Mouse (Mus musculus): ENCODE data around the gene Gab1.

The Gab1 gene

GRCm38 (mm10) chr8:80873723-80874427 is 6.4 kb downstream of the Gab1 start:
- no peak for DNase-seq (ENCODE audit: low read depth in 1 of 2, low spot score in 2 of 2)

- no peak for DNase-seq (ENCODE audit: low read depth in 1 of 2, low spot score in 2 of 2)
Observed at GRCm38 (mm10) chr8:80872688-80873087, 7.6 kb downstream of the Gab1 start.

- no peak for DNase-seq (ENCODE audit: low read depth in 1 of 2, low spot score in 2 of 2)
Observed at GRCm38 (mm10) chr8:80871400-80871799, 8.9 kb downstream of the Gab1 start.

DNA sequence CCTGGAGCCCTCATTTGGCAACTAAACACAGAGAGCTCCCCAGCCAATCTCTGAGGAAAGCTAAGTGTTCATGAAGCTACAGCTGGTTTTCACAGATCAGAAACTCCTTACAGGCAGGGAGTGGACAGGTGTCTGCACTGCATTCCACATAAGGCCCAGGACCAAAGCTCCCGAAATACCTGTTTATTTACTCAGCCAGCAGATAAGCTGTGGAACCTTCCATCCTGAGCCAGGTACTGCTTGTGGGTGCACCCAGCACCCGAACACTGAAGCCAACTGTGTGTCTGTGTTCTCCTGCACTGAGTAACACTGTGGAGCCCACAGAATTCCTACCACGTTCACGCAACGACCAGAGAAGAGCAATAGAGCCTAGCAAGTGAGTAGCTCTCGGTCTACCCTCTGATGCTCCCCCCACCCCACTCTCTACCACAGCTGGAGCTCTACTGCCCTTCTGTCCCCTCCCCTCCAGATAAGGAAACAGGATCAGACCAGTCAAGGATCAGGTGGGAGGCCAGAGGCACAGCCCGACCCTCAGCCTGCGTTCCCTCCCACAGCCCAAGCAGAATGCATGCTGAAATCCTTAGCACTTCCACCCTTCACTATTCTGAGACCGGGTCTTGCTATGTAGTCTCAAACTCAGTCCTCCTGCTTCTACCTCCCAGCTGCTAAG is 9.6 kb downstream of the Gab1 start:
- DNase-seq (ENCODE audit: low read depth in 1 of 2, low spot score in 2 of 2): no peak

GRCm38 (mm10) chr8:80869881-80870328 is 10.4 kb downstream of the Gab1 start:
- DNase-seq (ENCODE audit: low read depth in 1 of 2, low spot score in 2 of 2): no peak

DNA sequence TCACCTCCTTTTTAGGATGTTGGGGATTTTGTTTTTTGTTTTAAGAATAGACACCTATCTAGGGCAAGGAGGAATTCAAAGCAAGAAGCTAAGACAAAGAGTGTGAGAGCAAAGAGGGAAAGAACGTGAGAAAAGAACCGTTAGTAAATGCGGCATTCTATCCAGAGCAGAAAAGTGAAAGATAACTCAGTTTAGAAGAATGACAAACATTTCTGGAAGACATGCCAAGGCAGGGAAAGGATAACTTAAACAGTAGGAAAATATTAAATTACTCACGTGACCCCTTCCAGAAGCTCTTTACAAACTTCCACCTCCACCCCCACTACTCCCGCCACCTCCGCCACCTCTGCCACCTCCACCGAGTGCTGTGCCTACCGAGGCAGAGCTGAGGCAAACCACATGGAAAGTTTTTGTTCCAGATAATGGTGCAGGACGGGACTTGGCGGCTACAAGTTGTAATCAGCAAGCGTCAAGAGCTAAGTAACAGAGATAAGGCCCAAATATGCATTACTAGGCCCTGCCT is 11.5 kb downstream of the Gab1 start:
- no peak for DNase-seq (ENCODE audit: low read depth in 1 of 2, low spot score in 2 of 2)

DNA sequence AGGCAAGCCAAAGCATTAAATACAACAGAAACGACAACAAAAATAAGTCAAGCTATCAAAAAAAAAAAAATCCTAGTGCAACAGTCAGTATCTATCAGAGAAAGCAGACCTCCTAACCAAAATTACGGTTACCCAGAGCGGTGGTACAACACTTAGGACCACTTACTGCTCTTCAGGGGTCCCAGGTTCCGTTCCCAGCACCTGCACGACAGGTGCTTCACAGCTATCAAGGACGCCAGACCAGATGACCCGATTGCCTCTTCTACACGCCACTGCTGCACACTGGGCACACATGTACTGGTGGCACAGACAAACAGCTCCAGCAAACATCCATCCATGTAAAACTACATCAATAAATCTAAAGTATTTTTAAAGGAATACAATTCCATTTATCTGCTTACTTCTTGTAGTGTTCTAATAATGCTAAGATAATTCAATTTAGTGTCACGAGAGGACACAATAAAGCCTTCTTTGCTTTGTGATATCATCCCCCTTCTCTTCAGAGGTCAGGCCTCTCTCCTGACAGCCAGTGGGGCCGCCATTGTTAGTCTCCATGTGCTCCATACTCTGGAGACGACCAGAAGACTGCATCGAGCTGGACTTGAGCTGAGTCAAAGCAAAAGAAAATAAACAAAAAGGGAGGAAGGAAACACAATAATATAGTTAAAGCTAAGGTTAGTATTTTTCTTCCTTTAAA is 12.2 kb downstream of the Gab1 start:
- no peak for DNase-seq (ENCODE audit: low read depth in 1 of 2, low spot score in 2 of 2)

DNA sequence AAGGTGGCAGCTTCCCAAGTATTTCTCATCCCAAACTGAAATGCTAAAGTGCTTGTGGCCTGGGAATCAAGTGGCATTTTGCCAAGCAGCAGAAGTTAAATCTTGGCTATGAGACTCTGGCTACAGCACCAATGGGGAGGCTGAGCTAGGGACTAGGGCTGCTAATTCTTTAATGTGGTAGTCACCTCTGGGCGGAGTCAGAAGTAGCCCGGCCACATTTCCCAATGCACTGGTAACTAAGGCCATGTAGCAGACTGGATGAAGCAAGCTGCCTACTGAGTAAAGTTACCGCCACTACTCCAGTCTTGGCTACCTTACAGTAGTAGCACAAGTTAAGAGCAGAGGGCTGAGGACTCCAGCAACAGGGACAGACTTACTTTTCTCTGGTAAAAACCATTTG is 12.7 kb downstream of the Gab1 start:
- DNase-seq (ENCODE audit: low read depth in 1 of 2, low spot score in 2 of 2): no peak

DNA sequence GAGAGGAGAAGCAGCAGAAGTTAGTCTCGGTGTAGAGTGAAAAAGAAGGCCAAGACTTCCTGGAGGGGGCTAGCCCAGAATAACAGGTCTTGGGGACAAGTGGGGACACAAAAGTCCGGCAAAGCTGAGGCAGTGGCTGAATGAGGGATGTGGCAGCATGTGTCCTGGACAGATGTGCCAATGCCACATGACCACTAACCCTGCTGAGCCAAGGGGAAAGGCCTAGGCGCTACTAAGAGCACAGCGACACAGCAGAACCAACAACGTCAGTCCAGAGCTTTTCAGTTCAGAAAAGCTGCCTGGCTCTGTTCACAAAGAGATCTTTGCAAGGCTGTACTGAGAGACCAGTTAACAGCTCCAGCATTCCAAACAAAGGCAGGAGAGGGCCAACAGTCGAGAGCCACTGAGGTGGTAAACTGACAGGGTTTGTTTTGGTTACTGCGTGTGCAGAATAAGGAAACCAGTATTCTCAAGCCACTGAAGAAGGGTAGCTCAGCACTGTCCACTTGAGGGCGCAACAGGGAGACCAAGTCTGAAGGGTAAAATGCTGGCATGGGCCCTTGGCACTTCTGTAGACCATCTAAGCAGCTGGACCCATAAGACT is 15.0 kb downstream of the Gab1 start:
- no peak for DNase-seq (ENCODE audit: low read depth in 1 of 2, low spot score in 2 of 2)

DNA sequence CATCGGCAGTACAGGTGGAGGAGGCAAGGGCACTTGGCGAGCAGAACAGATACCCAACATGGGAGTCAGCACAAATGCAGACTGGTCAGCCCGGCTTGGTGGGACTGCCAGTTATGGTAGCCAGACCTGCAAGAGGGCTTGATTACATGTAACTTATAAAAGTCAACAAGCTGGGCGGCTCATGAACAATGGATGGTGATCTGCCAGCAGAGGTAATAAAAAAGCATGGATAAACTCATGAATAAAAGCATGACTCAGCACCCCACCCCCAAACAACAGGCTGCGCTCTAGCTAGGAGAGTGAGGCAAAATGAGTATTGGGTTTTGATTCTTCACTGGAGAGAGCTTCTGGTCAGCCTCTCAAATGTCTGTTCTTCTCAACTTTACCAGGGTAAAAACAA is 16.9 kb downstream of the Gab1 start:
- no peak for DNase-seq (ENCODE audit: low read depth in 1 of 2, low spot score in 2 of 2)

DNA sequence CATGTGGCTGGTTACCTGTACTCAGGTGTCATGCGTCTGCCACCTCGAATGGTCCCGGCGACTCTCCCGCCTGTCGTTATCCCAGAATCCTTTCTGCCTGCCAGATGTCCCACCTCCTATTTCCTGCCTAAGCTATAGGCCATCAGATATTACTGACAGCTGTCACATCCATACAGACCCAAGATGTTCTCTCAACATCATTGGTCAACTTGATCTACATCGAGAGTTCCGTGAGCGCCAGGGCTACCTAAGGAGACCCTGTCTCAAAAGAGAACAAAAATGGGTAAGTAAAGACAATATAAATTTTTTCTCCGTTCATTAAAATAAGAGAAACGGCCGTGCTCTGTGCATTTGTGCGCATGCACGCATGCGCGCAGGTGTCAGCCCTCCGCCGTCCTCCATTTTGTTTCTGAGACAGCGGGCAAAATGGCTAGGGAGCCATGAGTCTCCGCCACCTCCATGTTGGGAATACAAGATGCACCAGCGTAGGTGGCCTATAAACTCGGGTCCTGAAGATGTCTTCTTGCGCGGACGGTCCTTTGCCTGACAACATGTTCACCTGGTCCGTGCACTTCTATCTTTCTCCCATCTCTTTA is 21.0 kb downstream of the Gab1 start:
- DNase-seq (ENCODE audit: low read depth in 1 of 2, low spot score in 2 of 2): no peak

GRCm38 (mm10) chr8:80857851-80858367 is 22.4 kb downstream of the Gab1 start:
- no peak for DNase-seq (ENCODE audit: low read depth in 1 of 2, low spot score in 2 of 2)

DNA sequence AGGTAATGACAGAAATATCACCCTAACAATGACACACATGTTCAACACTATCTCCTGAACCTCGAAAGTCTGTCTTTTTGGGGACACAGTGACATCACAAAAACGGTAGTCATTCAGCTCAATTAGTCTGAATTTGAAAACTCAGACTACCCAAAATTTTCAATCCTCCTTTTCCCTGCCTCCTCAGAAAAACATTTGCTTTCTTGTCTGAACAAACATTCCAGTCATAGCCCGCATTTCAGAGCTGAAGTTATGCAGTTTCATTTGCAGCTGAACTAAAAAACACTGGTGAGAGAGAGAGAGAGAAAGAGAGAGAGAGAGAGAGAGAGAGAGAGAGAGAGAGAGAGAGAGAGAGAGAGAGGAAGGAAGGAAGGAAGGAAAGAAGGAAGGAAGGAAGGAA is 23.2 kb downstream of the Gab1 start:
- no peak for DNase-seq (ENCODE audit: low read depth in 1 of 2, low spot score in 2 of 2)

- DNase-seq (ENCODE audit: low read depth in 1 of 2, low spot score in 2 of 2): no peak
Observed at GRCm38 (mm10) chr8:80856606-80857005, 23.7 kb downstream of the Gab1 start.

DNA sequence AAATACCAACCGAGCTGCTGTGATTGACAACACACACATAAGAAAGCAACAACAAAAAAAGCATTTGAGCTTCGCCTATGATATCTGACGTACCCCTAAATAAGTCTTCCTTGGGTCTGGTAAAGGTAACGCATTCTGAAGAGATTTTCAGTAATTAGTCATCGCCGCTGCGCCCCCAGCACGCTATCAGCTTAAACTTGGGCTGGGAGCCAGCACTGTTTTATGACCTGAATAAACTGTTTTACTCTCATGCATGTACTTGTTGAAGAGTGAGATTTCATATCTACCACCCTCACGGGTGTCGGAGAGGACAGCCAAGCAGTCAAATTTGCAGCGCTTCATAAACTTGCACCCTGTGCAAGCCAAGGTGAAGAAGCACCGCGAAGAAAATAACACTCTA is 26.7 kb downstream of the Gab1 start:
- DNase-seq (ENCODE audit: low read depth in 1 of 2, low spot score in 2 of 2): no peak

- DNase-seq (ENCODE audit: low read depth in 1 of 2, low spot score in 2 of 2): no peak
Observed at GRCm38 (mm10) chr8:80853208-80853607, 27.1 kb downstream of the Gab1 start.

DNA sequence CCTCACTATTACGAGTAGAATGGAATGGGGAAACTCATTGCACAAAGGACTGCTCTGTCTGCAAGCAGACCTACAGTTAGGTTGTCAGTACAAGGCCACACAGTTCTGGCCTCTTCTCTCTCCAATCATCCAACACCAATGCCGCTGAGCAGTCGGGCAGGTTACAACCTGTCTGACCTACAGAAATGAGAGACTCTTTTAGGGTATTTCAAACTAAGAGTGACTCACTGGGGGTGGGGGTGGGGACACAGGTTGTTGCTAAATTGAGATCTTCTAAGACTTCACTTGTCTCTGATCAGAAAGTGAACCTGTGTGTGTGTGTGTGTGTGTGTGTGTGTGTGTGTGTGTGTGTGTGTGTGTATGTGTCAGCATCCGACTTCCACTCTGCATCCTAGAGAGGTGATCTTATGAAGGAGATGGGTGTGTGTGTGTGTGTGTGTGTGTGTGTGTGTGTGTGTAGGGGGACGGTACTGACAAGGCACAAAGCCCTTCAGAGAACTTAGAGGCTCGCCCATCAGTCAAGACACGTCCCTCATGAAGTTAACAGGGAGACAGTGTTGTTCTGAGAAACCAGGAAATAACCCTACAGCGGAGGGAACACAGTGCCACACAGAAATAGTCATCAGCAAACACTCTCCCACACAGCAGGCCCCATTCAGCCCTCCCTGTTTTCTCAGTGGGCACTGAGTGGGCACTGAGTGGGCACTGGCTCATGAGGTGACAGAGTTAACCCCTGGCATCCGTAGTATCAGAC is 27.7 kb downstream of the Gab1 start:
- no peak for DNase-seq (ENCODE audit: low read depth in 1 of 2, low spot score in 2 of 2)

DNA sequence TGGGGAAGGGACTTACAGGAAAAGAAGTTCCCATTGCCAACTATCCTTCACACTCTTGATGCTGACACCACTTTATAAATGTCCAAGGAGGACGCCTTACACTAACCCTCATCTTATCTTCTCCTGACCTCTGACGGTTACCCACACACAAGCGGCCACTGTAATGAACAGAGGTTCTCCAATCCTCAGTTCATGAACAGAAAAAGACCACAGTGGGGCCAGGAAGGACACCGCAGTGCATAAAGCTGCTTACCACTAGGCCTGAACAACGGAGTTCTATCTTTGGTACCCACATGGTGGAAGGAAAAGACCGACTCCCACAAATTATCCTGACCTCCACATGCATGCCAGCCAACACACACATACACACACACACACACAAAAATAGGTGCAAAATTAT is 28.7 kb downstream of the Gab1 start:
- DNase-seq (ENCODE audit: low read depth in 1 of 2, low spot score in 2 of 2): no peak

DNA sequence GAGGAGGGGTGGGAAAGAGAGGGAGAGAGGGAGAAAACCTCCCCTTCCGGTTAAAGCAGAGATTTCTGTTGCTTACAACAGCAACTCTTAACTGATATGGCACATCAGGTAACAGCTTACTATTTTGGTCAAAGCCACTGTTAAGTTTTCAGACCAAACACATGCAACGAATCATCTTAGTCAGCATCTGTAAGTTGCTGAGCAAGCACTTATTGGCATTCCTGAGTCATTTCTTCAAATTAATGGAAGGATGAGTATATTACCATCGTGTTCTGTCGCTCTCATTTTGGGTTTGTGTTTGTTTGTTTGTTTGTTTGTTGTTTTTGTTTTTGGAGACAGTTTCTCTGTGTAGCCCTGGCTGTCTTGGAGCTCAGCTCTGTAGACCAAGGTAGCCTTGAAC is 30.3 kb downstream of the Gab1 start:
- DNase-seq (ENCODE audit: low read depth in 1 of 2, low spot score in 2 of 2): no peak

DNA sequence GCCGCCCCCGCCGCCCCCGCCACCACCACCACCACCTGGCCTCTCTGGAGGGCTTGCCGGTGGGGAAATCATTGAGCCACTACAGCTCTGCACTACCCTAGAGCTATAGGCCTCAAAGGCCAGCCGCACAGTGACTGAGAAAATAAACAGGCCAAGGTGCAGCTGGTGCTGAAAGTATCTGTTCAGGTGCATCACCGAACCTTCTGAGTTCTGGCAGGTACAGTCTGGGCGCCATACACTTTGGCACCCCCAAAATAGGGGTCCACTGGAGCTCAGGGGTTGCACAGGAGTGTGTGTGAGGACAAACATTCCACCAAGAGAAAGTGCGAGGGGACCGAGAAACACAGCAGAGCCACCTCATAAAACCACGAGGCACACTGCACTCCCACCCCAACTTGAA is 31.7 kb downstream of the Gab1 start:
- no peak for DNase-seq (ENCODE audit: low read depth in 1 of 2, low spot score in 2 of 2)
